Mouse (Mus musculus) kidney, adult 8-10 months (tissue): Measurements from ENCODE around the gene Wdr92.
"Not testable (repeated sequence)": the region's sequence is repeated elsewhere in the genome, so short reads cannot be mapped to it uniquely, and the experiment has no call there.

Experiments
- DNase-seq, 2 experiments: peaks; one replicate each; pipeline ENCODE4 v3.0.0; 2022

The Wdr92 gene

GRCm38 (mm10) chr11:17211258-17212140 is 29.6 kb downstream of the Wdr92 start, which contains the start of gene Pno1:
Pno1 (minus strand) TSS chr11:17211568.
- DNase-seq = peak; percentile 97

GRCm38 (mm10) chr11:17212141-17212495 is 30.2 kb downstream of the Wdr92 start:
- DNase-seq = no peak

GRCm38 (mm10) chr11:17212903-17213509 is 31.1 kb downstream of the Wdr92 start:
- no peak for DNase-seq

- no peak for DNase-seq
Observed at GRCm38 (mm10) chr11:17215475-17215874, 33.6 kb downstream of the Wdr92 start.

GRCm38 (mm10) chr11:17221126-17221525 is 39.2 kb downstream of the Wdr92 start:
- no peak for DNase-seq

GRCm38 (mm10) chr11:17232792-17233191 is 50.9 kb downstream of the Wdr92 start:
- no peak for DNase-seq

GRCm38 (mm10) chr11:17236449-17237037 is 54.6 kb downstream of the Wdr92 start:
- DNase-seq = no peak

GRCm38 (mm10) chr11:17238598-17238997 is 56.7 kb downstream of the Wdr92 start:
- DNase-seq = not testable (repeated sequence)

- DNase-seq = no peak
Observed at GRCm38 (mm10) chr11:17248715-17249114, 66.8 kb downstream of the Wdr92 start.

GRCm38 (mm10) chr11:17256813-17257365 is 75.0 kb downstream of the Wdr92 start:
- DNase-seq = no peak

- peak; percentile 91 to 94 for DNase-seq
Observed at GRCm38 (mm10) chr11:17257443-17257842, 75.5 kb downstream of the Wdr92 start, which contains the start of gene C1d. C1d (plus strand) TSS chr11:17257579.

- DNase-seq = peak in 1 of 2 experiments; percentile 37
Observed at GRCm38 (mm10) chr11:17257861-17258260, 76.0 kb downstream of the Wdr92 start.

- DNase-seq = no peak
Observed at GRCm38 (mm10) chr11:17267176-17267575, 85.3 kb downstream of the Wdr92 start.

- DNase-seq = no peak
Observed at GRCm38 (mm10) chr11:17268801-17269200, 86.9 kb downstream of the Wdr92 start.

- DNase-seq = peak in 1 of 2 experiments; percentile 19
Observed at GRCm38 (mm10) chr11:17279959-17280358, 98.1 kb downstream of the Wdr92 start.
